Mouse (Mus musculus) lung, postnatal 25 days (tissue): ENCODE results near the gene Adgrl3.

Experiments used
- DNase-seq: peaks from one replicate; pipeline ENCODE4 v3.0.0; 2022; ENCODE audit warnings: low spot score

Adgrl3 gene

DNA sequence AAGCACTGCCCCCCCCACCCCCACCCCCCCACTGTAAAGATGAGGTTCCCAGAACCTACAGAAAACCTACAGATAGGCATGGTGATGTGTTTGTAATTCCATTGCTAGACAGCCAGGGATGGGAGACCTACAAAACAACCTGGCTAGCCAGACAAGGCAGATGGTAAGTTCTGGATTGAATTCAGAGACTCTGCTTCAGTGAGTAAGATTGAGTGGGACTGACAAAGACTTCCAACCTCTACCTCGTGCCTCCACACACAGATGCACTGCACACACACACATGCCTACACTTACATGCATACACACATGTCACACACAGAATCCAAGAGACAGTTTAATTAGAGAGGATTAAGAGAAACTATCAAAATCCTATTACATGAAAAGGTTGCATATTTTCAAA is 544.4 kb downstream of the Adgrl3 start:
- DNase-seq: no peak

- DNase-seq: no peak
Measured at GRCm38 (mm10) chr5:81566577-81566976, 546.6 kb downstream of the Adgrl3 start.

DNA sequence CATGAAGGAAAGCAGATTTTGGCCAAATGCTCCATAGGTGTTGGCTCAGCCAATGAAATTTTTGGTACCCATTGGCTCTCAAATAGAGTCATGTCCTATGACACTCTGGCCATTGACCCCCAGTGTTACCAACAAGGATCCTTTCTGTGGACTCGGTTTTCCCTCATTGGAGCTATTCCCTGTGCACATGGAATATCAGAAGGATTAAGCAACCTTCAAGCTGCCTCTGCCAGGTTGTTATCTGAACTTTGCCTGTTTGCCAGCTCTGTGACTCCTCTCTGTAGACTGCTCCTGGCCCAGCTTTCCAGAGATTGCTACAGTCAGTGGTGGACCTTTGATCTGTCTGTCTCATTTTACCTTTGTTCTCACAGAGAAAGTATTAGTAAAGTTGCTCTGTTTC is 548.8 kb downstream of the Adgrl3 start:
- peak; percentile 16 for DNase-seq

DNA sequence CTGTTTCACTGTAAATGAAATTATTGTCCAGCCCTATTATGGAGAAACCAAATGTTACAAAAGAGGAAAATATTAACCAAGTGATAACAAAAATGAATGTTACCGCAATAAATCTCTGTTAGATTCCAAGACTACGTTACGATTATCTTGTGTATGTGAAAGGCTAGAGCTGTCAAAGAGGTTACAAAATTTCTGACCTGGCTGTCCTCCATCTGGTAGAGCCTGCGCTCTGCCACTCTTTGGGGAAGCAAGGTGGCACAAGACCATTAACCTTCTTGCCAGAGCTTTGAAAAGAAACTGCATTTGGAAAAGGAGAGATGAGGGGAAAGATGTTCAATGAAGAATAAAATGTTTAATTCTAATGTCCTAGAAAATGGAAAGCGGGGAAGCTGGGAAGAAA is 562.9 kb downstream of the Adgrl3 start:
- no peak for DNase-seq

DNA sequence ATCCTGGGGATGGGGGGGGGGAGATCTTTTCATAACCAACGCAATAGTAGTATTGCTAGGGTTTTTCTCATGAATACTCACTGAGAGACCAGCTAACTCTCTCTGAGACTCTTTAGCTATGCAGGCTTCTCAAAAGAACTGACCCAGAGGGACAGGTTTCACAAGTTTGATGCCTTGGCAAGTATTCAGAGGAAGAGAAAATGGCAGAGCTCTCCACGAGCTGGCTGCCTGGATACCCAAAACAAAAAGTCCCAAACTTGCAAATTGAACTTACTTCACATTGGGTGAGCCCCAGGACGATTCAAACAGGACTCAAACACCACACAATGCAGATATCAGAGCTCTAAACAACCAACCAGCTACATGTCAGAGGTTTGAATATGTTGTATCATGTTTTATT is 563.5 kb downstream of the Adgrl3 start:
- no peak for DNase-seq

GRCm38 (mm10) chr5:81584945-81585344 is 565.0 kb downstream of the Adgrl3 start:
- DNase-seq: no peak

- DNase-seq: no peak
Measured at GRCm38 (mm10) chr5:81590005-81590694, 570.2 kb downstream of the Adgrl3 start.

- no peak for DNase-seq
Measured at GRCm38 (mm10) chr5:81591481-81591880, 571.5 kb downstream of the Adgrl3 start.

- DNase-seq: no peak
Measured at GRCm38 (mm10) chr5:81593396-81593995, 573.6 kb downstream of the Adgrl3 start.

- no peak for DNase-seq
Measured at GRCm38 (mm10) chr5:81598041-81598440, 578.1 kb downstream of the Adgrl3 start.

GRCm38 (mm10) chr5:81602889-81603288 is 583.0 kb downstream of the Adgrl3 start:
- no peak for DNase-seq

DNA sequence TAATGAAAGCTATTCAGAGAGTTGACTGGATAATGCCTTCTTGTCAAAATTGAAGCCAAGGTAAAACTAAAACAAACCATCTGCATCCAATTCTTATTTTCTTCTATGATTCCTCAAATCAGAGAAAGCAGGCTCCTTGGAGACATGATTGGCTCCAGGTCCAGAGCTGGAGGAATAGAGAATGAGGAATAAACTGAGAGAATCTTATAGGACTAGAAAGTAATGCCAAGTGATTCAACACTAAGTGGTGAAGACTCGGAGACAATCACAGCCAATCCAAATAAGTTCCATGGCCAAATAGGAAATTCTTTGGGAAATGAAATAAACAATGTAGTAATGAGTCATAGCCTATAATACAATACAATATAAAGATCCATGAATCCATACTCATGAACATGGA is 585.7 kb downstream of the Adgrl3 start:
- DNase-seq: no peak

GRCm38 (mm10) chr5:81610223-81610622 is 590.3 kb downstream of the Adgrl3 start:
- no peak for DNase-seq

DNA sequence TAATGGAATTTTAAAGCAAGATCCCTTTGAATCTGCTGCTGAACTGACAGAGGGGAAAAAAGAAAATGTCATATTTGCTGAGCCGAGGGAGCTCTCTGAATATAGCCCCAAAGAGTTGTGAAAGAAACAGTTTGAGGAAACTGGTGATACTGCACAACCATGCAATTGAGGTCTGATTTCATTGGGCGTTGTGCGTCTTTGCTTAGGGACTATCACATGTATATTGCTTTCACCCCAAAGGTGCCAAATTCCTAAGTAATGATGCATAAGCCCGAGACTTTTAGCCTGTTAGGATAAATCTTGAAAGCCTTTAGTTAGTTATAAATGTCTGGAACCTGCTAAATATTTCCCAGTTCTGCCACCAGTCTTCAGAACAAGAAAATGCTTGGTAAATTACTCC is 594.7 kb downstream of the Adgrl3 start:
- DNase-seq: no peak

- no peak for DNase-seq
Measured at GRCm38 (mm10) chr5:81621106-81621505, 601.2 kb downstream of the Adgrl3 start.

DNA sequence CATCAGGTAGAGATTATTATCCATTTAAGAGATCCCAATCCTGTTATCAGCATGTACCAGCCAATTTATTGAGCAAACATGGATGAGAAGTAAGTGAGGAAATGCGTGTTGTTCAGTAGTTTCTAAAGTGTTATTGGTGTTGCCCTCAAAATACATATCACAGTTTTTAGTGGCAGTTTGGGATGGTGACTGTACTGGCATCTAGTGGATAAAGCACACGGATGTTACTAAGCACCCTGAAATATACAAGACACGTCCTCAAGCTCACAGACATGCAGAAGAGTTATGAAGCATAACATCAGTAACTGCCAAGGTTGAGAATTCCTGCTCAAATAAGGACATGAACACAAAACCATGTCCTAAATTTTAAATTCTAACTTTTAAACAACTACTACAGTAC is 601.8 kb downstream of the Adgrl3 start:
- no peak for DNase-seq

- no peak for DNase-seq
Measured at GRCm38 (mm10) chr5:81623846-81624245, 603.9 kb downstream of the Adgrl3 start.

DNA sequence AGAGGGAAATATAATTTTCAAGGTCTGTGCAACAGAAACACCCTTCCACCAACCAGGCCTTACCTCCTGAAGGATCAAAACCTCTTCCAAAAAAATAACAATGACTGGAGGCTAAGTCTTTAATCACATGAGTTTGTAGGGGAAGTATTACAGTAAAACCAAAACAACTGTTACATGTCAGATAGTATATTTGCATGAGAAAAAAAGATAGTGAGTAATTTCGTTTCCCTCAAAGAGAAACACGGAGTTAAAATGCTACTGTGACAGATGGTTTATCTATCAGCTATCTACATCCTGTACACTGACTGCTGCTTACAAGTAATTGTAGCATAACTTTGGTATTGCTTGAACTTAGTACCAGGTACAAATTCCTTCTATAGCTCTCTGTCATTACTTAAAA is 616.2 kb downstream of the Adgrl3 start:
- DNase-seq: no peak

DNA sequence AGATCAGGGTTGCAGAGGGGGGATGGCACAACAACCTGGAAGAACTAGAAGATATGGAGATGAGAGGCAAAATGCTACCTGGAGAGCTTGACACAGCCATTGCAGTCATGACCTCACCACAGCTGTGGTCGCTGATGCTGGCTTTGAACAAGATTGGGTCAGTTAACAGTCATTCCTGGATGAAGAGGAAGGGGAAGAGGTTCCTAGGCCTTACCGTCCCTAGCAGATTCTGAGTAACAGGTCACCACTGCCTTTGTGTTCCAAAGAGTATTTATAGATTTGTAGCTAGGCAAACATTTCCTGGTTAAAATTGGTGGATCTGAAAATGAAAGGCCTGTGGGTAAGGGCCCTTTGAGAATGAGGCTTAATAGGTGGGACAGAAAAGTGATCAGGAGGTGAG is 618.5 kb downstream of the Adgrl3 start:
- no peak for DNase-seq

DNA sequence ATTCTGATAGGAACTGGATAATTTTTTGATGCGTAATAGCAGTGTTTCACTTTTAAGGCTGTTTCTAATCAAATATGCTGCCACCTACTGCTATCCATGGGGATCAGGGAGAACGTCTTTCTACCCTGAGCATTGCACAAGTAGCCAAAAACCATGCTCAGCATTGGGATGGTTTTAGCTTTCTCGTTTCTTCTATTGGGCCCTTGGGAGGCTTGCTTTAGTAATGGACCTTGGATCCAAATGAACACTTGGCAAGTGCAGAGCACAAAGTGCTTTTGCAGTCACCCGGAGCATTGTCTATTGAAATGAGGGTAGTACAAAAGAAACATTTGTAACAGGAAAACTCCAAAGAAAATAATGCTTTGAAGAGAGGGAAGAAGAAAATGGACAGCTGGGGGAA is 620.2 kb downstream of the Adgrl3 start:
- DNase-seq: no peak

DNA sequence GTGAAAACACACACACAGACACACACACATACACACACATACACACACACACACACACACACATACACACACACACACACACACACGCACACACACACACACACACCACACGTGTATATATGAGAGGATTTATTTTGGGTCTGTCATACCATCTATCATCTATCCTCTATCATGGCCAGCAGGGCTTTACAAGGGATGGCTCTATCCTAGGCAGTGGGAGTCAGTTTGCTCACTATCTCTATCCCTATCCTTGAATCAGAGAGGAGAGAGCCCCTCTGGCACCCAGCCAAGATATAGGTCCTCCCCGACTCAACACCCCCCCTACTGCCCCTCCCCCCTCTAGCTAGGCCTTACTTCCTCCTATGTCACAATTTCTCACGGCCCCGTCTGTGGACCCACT is 625.6 kb downstream of the Adgrl3 start:
- DNase-seq: no peak

- DNase-seq: no peak
Measured at GRCm38 (mm10) chr5:81653941-81654340, 634.0 kb downstream of the Adgrl3 start.

DNA sequence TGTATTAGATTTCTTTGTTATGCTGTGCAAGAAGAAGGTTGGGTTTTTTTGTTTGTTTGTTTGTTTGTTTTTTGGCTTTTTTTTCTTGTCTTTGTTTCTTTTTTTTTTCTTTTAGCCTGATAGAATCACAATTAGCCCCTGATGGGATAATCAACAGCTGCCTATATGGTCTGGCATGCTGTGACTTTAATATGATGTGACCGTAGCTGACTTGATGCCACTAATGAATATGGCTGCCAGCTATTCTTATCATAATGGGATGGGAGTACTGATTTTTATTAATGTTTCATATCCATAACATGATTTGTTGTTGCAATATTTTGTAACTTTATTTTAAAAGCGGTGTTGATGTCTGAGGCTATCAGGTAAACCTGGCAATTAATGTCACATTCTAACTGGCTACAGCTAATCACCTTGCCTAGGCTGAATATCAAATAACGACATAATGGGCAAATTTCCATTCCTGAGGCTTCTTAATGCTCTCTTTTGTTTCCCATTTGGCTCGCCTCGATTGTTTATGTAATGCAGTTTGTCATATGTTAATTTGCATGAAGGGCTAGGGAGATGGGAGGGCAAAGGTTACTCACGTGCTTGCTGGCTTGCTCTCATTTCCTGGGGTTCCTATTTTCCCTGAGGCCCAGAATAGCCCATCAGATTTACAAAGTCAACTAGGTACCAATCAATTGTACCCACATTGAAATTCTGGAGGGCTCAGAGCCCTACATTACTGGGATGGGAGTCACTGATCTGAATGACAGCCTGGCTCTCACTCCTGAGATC is 641.9 kb downstream of the Adgrl3 start:
- no peak for DNase-seq
